Mouse (Mus musculus): Measurements from ENCODE around the gene 4930548H24Rik.

4930548H24Rik gene

GRCm38 (mm10) chr5:31485440-31485839 is at the start of gene 4930548H24Rik:
TSS of gene 4930548H24Rik (plus strand) at chr5:31485740.
- no peak for TF ChIP-seq GATA4 (IDR thresholded peaks at IDR 0.05; ENCODE audit: insufficient replicate concordance, low read length)

GRCm38 (mm10) chr5:31451336-31451735 is 34.2 kb upstream of the 4930548H24Rik start:
- TF ChIP-seq GATA4 (IDR thresholded peaks at IDR 0.05; ENCODE audit: insufficient replicate concordance, low read length): no peak

- TF ChIP-seq GATA4 (IDR thresholded peaks at IDR 0.05; ENCODE audit: insufficient replicate concordance, low read length): peak; percentile 7; the same call in 1 of the 2 replicates
These were observed 33.5 kb upstream of the 4930548H24Rik start, which contains the start of gene Zfp512 for GRCm38 (mm10) chr5:31451878-31452561. TSS of gene Zfp512 (plus strand) at chr5:31452431.

DNA sequence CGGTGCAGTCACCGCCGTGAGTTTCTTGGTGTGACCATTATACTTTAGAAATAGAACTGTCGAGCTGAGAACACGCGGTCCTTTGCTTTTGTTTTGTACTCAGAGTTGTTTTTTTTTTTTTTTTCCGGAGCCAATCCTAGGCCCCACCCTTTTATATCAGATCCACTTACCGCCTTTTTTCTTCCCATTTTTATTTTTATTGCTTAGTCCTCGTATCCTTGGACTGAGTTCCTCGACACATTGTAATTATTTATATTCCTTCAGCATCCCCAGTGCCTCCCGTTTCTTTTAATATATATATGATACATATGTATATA is 33.0 kb upstream of the 4930548H24Rik start:
- 0 out of 2 replicates have a peak, but pooled peaks have one; percentile 1 for TF ChIP-seq GATA4 (IDR thresholded peaks at IDR 0.05; ENCODE audit: insufficient replicate concordance, low read length)

DNA sequence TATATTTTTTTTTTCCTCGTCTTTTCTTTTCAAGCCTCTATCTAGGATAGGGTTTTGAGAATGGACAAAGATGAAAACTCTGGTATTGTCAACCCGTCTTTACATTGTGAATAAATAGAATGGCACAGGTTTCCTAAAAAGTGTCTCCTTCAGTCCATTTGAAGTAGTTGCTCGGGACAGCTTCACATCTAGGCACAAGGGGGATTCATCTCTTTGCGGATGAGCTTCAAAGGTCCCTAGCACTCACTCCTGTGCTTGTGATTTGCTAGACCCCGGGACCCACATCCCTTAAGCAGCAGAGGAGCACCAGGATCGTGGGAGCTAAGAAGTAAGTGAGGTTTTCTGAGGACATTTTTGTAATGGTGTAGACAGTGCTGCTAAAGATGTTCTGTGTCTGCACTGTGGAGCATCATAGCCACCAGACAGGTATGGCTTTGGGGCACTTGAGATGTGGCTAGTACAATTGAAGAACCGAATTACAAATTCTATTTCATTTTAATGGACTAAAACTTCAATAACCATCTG is 32.6 kb upstream of the 4930548H24Rik start:
- no peak for TF ChIP-seq GATA4 (IDR thresholded peaks at IDR 0.05; ENCODE audit: insufficient replicate concordance, low read length)

GRCm38 (mm10) chr5:31467798-31468197 is 17.7 kb upstream of the 4930548H24Rik start:
- no peak for TF ChIP-seq GATA4 (IDR thresholded peaks at IDR 0.05; ENCODE audit: insufficient replicate concordance, low read length)

DNA sequence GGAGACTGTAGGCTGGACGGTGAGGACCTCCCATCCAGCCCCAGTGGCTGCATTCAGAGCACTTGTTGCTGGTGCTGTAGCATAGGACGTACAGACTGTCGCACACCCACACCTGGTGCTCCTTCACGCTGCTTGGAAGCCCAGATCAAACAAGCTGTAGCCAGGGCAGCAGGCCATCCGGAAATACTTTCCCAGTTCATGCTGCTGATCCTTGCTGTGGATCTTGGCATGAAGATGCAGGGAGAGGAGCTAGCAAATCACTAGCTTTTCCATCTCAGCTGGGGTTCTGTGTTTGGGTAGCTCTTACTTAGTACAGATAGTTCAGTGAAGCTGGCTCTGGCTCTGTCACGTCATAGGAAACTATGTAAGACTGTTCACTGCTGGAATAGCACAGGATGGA is 15.8 kb upstream of the 4930548H24Rik start:
- no peak for TF ChIP-seq GATA4 (IDR thresholded peaks at IDR 0.05; ENCODE audit: insufficient replicate concordance, low read length)

DNA sequence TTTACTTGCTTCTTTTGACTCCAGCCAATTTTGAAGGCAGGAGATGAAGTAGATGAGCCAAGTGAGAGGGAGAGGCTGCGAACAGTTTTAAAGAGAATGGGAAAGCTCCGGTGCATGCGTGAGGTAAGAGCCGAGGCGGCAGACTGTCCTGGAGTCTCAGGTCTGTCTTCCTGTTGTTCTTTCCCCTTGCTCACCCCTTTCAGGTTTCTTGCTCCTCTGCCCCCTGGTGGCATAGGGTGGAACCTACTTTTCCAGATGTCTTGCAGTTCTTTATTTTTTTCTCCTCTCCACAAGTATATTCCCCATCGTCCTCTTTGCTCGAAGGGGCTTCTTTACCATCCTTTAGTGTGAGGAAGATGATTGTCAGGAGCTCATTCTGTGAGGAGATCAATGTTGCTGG is 15.2 kb upstream of the 4930548H24Rik start:
- no peak for TF ChIP-seq GATA4 (IDR thresholded peaks at IDR 0.05; ENCODE audit: insufficient replicate concordance, low read length)

GRCm38 (mm10) chr5:31480536-31480935 is 5.0 kb upstream of the 4930548H24Rik start:
- no peak for TF ChIP-seq GATA4 (IDR thresholded peaks at IDR 0.05; ENCODE audit: insufficient replicate concordance, low read length)

DNA sequence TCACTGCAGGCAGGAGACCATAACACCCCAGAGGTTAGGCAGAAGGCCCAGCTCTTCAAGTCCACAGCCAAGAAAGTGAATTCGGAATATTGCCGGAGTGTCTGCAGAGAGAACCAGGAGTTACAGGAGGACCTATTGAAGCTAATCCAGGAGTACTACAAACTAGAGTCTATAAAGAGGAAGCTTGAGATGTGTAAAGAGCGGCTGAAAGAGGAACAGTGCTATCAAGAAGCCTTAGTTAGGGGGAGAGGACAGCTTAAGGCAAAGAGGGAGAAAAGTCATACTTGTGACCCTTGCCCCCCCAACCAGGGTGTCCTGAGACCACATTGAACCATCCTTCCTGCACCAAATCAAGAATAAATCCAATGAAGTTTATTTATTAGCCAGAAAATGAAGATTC is 2.3 kb downstream of the 4930548H24Rik start:
- no peak for TF ChIP-seq GATA4 (IDR thresholded peaks at IDR 0.05; ENCODE audit: insufficient replicate concordance, low read length)

GRCm38 (mm10) chr5:31489116-31489769 is 3.7 kb downstream of the 4930548H24Rik start:
- TF ChIP-seq GATA4 (IDR thresholded peaks at IDR 0.05; ENCODE audit: insufficient replicate concordance, low read length): no peak

DNA sequence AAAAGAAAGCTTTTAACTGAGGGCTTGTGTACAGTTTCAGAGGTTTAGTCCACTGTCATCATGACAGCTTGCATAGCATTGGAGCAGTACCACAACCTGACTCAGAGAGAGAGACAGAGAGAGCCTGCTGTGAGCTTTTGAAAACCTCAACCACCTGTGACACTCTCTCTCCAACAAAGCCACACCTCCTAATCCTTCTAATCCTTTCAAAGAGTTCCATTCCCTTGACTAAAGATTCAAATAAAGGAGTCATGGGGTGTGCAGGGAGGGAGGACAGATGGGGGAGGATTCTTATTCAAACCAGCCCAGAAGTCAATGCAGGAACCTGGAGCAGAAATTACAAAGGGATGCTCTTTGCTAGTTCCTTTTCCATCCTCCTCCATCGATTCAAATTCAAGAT is 6.5 kb downstream of the 4930548H24Rik start:
- no peak for TF ChIP-seq GATA4 (IDR thresholded peaks at IDR 0.05; ENCODE audit: insufficient replicate concordance, low read length)

DNA sequence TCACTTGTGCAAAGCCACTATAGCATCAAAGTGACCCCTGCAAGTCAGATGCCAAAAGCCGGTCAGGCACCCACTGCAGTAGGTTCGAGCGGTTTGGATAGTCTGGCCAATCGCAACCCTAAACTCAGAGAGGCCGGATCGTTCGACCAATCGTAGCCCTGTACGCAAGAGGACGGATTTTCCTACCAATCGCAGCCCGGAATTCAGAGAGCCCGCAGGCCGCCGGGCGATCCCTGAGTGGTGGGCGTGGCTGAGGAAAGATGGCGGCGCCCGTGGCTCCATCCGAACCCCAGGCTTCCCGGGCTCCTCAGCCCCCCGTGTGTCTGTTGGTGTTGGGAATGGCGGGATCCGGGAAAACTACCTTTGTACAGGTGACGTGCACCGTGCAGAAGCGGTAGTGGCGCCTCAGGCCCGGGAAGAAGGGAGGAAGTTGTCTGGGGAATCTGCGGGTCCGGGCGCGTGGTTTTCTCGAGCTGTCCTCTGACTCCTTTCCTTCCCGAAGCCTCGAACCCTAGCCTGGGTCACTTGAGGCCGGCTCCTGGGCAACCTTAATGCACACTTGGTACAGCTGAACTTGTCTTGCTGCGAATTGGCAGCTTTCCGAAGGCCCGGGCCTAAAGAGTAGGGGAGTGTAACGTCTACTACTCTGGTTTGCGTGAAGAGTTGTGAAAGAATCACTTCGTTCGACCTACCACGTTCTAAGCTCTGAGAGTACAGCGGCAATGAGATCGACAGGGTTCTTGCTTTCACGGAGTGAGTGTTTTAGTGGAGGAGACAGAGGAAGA is 9.2 kb downstream of the 4930548H24Rik start, which contains the start of gene Gpn1:
TSS of gene Gpn1 (plus strand) at position 229 of the 785 bp plus-strand sequence.
- TF ChIP-seq GATA4 (IDR thresholded peaks at IDR 0.05; ENCODE audit: insufficient replicate concordance, low read length): no peak

DNA sequence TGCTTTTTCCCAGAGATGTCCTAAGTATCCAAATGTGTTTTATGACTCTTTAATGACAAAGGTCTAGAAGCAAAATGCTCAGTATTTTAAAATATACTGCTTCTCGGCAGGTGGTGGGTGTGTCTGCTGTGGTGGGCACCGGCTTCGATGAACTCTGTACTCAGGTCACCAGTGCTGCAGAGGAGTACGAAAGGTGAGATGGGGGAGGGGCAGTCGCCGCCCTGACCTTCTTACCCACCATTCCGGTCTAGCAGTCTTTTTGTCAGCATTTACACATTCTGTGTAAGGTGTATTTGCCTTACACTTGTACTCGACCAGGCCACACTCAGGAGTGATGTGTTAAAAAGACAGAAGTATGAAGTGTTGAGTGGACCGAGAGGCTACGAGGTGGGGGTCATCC is 19.3 kb downstream of the 4930548H24Rik start:
- no peak for TF ChIP-seq GATA4 (IDR thresholded peaks at IDR 0.05; ENCODE audit: insufficient replicate concordance, low read length)

DNA sequence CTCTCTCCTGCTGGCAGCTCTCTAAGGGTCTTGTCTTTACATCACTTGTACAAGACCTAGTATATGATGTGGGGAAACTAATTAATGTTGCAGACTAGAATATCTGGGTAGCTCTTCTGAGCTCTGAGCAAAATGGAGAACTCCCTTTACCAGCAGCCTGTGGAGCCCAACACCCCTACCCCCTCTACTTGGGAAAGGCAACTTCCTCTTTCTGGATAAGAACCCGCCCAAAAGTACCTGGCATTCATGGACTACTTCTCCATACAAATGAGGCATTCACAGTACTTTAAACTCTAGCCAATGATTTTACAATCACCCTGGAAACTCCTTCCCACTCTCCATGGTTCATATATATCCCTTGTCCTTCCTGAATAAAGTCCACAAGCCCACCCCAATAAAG is 26.9 kb downstream of the 4930548H24Rik start:
- TF ChIP-seq GATA4 (IDR thresholded peaks at IDR 0.05; ENCODE audit: insufficient replicate concordance, low read length): no peak

DNA sequence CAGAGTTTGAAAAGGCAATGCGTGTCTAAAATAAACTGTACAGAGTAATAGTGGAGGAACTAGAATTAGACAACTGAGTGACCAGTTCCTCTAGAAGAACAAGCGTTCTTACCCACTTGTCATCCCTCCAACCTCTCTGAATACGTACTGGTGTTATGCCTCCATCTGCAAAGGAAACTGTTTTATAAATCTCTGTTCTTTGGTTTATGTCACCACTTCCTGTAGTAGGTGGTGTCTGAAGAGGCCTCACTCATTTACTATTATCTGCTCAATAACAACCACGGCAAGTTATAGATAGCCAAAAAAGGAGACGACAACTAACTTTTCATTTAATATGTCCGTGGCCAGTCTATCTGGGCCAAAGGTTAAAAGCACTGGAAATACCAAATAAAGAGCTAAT is 35.0 kb downstream of the 4930548H24Rik start:
- no peak for TF ChIP-seq GATA4 (IDR thresholded peaks at IDR 0.05; ENCODE audit: insufficient replicate concordance, low read length)

All from liver, adult (tissue).